Mouse (Mus musculus): ENCODE data around the gene Flvcr1.
A peak's percentile ranks its signal among the peaks of the same experiment; 100 is the strongest.

Flvcr1 gene

GRCm38 (mm10) chr1:191026021-191026713, at the start of gene Flvcr1:
Gene Flvcr1 (minus strand): TSS chr1:191026158.
- DNase-seq (ENCODE audit: low read depth, low spot score), result peak; percentile 100

GRCm38 (mm10) chr1:191075199-191075883, 49.4 kb upstream of the Flvcr1 start:
- DNase-seq (ENCODE audit: low read depth, low spot score), result peak; percentile 78

- no peak for DNase-seq (ENCODE audit: low read depth, low spot score)
Observed at GRCm38 (mm10) chr1:191073486-191073885, 47.5 kb upstream of the Flvcr1 start.

GRCm38 (mm10) chr1:191073001-191073400, 47.0 kb upstream of the Flvcr1 start:
- no peak for DNase-seq (ENCODE audit: low read depth, low spot score)

GRCm38 (mm10) chr1:191072329-191072913, 46.5 kb upstream of the Flvcr1 start:
- DNase-seq (ENCODE audit: low read depth, low spot score), result no peak

- DNase-seq (ENCODE audit: low read depth, low spot score), result no peak
Observed at GRCm38 (mm10) chr1:191071613-191072012, 45.7 kb upstream of the Flvcr1 start.

GRCm38 (mm10) chr1:191070259-191070658, 44.3 kb upstream of the Flvcr1 start:
- DNase-seq (ENCODE audit: low read depth, low spot score), result peak; percentile 75

GRCm38 (mm10) chr1:191068377-191068776, 42.4 kb upstream of the Flvcr1 start:
- peak; percentile 55 for DNase-seq (ENCODE audit: low read depth, low spot score)

- DNase-seq (ENCODE audit: low read depth, low spot score), result peak; percentile 90
Observed at GRCm38 (mm10) chr1:191065188-191065587, 39.2 kb upstream of the Flvcr1 start.

GRCm38 (mm10) chr1:191064535-191064934, 38.6 kb upstream of the Flvcr1 start:
- DNase-seq (ENCODE audit: low read depth, low spot score), result no peak

- DNase-seq (ENCODE audit: low read depth, low spot score), result no peak
Observed at GRCm38 (mm10) chr1:191063700-191064099, 37.7 kb upstream of the Flvcr1 start.

- peak; percentile 94 for DNase-seq (ENCODE audit: low read depth, low spot score)
Observed at GRCm38 (mm10) chr1:191062781-191063485, 37.0 kb upstream of the Flvcr1 start, which contains the start of the genes Tatdn3 and Nsl1. Gene Tatdn3 (minus strand): TSS chr1:191062932. Gene Nsl1 (plus strand): TSS chr1:191063012.

GRCm38 (mm10) chr1:191062241-191062780, 36.4 kb upstream of the Flvcr1 start:
- no peak for DNase-seq (ENCODE audit: low read depth, low spot score)

GRCm38 (mm10) chr1:191057461-191057860, 31.5 kb upstream of the Flvcr1 start:
- DNase-seq (ENCODE audit: low read depth, low spot score), result no peak

GRCm38 (mm10) chr1:191055533-191055873, 29.5 kb upstream of the Flvcr1 start:
- DNase-seq (ENCODE audit: low read depth, low spot score), result no peak

- DNase-seq (ENCODE audit: low read depth, low spot score), result no peak
Observed at GRCm38 (mm10) chr1:191054870-191055532, 29.0 kb upstream of the Flvcr1 start.

- no peak for DNase-seq (ENCODE audit: low read depth, low spot score)
Observed at GRCm38 (mm10) chr1:191053555-191053954, 27.6 kb upstream of the Flvcr1 start.

- DNase-seq (ENCODE audit: low read depth, low spot score), result no peak
Observed at GRCm38 (mm10) chr1:191046231-191046824, 20.4 kb upstream of the Flvcr1 start.

- DNase-seq (ENCODE audit: low read depth, low spot score), result no peak
Observed at GRCm38 (mm10) chr1:191045264-191045663, 19.3 kb upstream of the Flvcr1 start.

- no peak for DNase-seq (ENCODE audit: low read depth, low spot score)
Observed at GRCm38 (mm10) chr1:191042688-191043087, 16.7 kb upstream of the Flvcr1 start.

GRCm38 (mm10) chr1:191042106-191042505, 16.1 kb upstream of the Flvcr1 start:
- DNase-seq (ENCODE audit: low read depth, low spot score), result no peak
